Mouse (Mus musculus) embryonic facial prominence, embryonic 10.5 days (tissue): ENCODE data around the gene Nxnl2. TPM values are rescaled to one million over a fixed set of nuclear protein-coding genes. Genes with fewer than 3 reads are reported as not detected.

Experiments
- DNase-seq: peaks from one replicate; pipeline ENCODE4 v3.0.0-alpha.2; 2017; ENCODE audit warnings: low spot score
- H3K27ac ChIP-seq: fragments of 300-500 bp; sonication (generic); replicated peaks from 2 replicates; pipeline ENCODE4 v1.5.1; 2016; ENCODE audit warnings: mild to moderate bottlenecking
- H3K27me3 ChIP-seq: fragments of 300-500 bp; sonication (generic); replicated peaks from 2 replicates; pipeline ENCODE4 v1.6.1; 2016; ENCODE audit warnings: low read depth, mild to moderate bottlenecking; ENCODE audit not compliant: poor library complexity, severe bottlenecking
- H3K36me3 ChIP-seq: fragments of 300-500 bp; sonication (generic); replicated peaks from 2 replicates; pipeline ENCODE4 v1.6.1; 2016; ENCODE audit warnings: mild to moderate bottlenecking, moderate library complexity
- H3K4me1 ChIP-seq: fragments of 300-500 bp; sonication (generic); 2 replicates; pipeline ENCODE4 v1.6.1; 2016
- H3K4me3 ChIP-seq: fragments of 300-500 bp; sonication (generic); 2 replicates; pipeline ENCODE4 v1.5.1; 2016; ENCODE audit warnings: mild to moderate bottlenecking, moderate library complexity
- H3K9me3 ChIP-seq: fragments of 300-500 bp; sonication (generic); 2 replicates; pipeline ENCODE4 v1.6.1; 2016; ENCODE audit warnings: mild to moderate bottlenecking
- WGBS: fragments of 180-500 bp; shearing (Covaris S2); methylation state at CpG from one replicate; pipeline ENCODE4 v1.1.7; 2016; 5-methylcytosine and 5-hydroxymethylcytosine counted together
- polyA plus RNA-seq: library from polyadenylated mRNA; unstranded; fragments of >200 nt; fragmentation: Nextera tagmentation; extraction: Ambion mirVana; gene quantifications from 2 replicates; pipeline ENCODE4 v1.2.1, GENCODE M21; 2016

Nxnl2 gene
- polyA plus RNA-seq, result 0.33 and 0.67 TPM in 2 replicates

DNA sequence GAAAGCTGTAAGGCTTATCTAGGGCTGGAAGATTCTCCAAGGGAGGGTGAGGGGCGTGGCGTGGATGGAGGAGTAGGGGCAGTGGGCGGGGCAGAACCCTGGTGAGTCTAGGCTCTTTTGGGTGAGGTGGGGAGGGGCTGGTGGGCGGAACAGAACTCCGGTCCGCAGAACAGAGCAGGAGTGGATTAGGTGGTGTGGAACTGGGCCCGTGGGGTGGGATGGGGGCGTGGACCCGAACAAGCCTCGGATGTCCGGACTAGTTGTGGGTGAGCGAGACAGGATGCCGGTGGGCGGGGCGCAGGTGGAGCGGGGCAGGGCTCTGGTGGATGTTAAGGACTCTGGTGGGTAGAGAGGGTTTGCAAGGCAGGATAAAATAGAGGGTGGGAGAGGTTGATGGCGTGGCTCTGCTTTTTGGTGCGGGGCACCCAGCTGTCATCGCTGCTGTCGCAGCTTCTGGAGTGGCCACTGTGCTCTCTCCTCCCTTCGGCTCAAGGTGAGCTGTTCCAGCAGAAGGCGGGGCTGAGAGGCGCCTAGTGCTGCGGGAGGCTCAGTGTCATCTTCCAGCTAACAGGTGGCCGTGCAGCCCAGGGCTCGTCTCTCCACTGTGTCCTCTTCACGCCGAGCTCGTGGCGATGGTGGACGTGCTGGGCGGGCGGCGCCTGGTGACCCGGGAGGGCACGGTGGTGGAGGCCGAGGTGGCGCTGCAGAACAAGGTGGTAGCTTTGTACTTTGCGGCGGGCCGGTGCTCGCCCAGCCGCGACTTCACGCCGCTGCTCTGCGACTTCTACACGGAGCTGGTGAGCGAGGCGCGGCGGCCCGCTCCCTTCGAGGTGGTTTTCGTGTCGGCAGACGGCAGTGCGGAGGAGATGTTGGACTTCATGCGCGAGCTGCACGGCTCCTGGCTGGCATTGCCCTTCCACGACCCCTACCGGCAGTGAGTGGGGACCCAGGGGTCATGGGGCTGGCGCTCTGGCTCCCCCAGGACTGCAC is at the start of gene Nxnl2:
Gene Nxnl2, plus strand, starts transcription at position 332 of the 990 bp plus-strand sequence.
- H3K36me3 ChIP-seq, result no peaks in the 10 kb centered on the region
- H3K9me3 ChIP-seq, result 0 out of 2 replicates have a peak, but pooled peaks cover 5% of the 10 kb centered on the region
- peaks cover 53% of the 10 kb centered on the region for H3K27me3 ChIP-seq
- WGBS, result under 1% methylated on average over 64 of the region's 64 CpGs
- H3K4me1 ChIP-seq, result peaks cover 17% of the 10 kb centered on the region
- H3K27ac ChIP-seq, result peak within 1 kb of the TSS; percentile 40; the same call in 1 of the 2 replicates
- peak; percentile 67 for DNase-seq
- H3K4me3 ChIP-seq, result peak within 1 kb of the TSS; percentile 67

GRCm38 (mm10) chr13:51121966-51122365 is 48.9 kb upstream of the Nxnl2 start:
- H3K4me1 ChIP-seq, result peaks cover 64% of the 10 kb centered on the region
- no peak overlapping the region for H3K4me3 ChIP-seq
- WGBS, result 27% methylated on average over 1 of the region's 1 CpGs
- no peak overlapping the region for H3K27ac ChIP-seq
- DNase-seq, result no peak
- H3K36me3 ChIP-seq, result peaks cover 40% of the 10 kb centered on the region
- no peaks in the 10 kb centered on the region for H3K27me3 ChIP-seq
- no peaks in the 10 kb centered on the region for H3K9me3 ChIP-seq

- peaks cover 64% of the 10 kb centered on the region for H3K4me1 ChIP-seq
- no peaks in the 10 kb centered on the region for H3K27me3 ChIP-seq
- no peak overlapping the region for H3K27ac ChIP-seq
- peaks cover 48% of the 10 kb centered on the region for H3K36me3 ChIP-seq
- no peak overlapping the region for H3K4me3 ChIP-seq
- no peaks in the 10 kb centered on the region for H3K9me3 ChIP-seq
- DNase-seq, result no peak
- 80% methylated on average over 8 of the region's 8 CpGs for WGBS
Observed at GRCm38 (mm10) chr13:51122771-51123170, 48.1 kb upstream of the Nxnl2 start.

- Histone ChIP-seq H3K9me3 (no peaks in the 10 kb centered on the region), H3K27ac (no peak overlapping the region), H3K4me3 (no peak overlapping the region), H3K27me3 (no peaks in the 10 kb centered on the region), H3K4me1 (peaks cover 39% of the 10 kb centered on the region), H3K36me3 (peaks cover 74% of the 10 kb centered on the region)
- 83% methylated on average over 8 of the region's 8 CpGs for WGBS
- DNase-seq, result no peak
Observed at GRCm38 (mm10) chr13:51125357-51125756, 45.5 kb upstream of the Nxnl2 start.

- DNase-seq, result no peak
- 88% methylated on average over 2 of the region's 2 CpGs for WGBS
- Histone ChIP-seq H3K9me3 (no peaks in the 10 kb centered on the region), H3K4me1 (peaks cover 14% of the 10 kb centered on the region), H3K4me3 (no peak overlapping the region), H3K36me3 (peaks cover 95% of the 10 kb centered on the region), H3K27me3 (no peaks in the 10 kb centered on the region), H3K27ac (no peak overlapping the region)
Observed at GRCm38 (mm10) chr13:51127906-51128305, 42.9 kb upstream of the Nxnl2 start.

DNA sequence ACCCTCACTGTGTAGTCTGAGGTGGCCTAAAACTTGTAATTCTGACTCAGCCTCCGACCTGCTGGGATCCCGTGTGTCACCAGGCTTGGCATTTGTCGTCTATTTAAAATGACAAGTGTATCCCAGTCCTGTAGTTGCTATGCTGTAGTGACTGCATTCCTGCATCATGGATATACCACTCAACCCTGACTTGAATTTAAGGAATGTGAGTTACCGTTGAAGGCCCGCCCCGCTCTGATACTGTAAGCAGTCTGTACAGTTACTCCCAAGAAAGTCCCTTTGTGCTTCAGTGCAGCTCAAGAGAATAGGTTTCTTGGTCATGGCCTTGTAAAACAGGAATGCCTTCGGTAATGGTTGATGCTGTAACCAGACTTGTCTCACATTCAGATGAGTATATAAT is 42.4 kb upstream of the Nxnl2 start:
- Histone ChIP-seq H3K4me3 (no peak overlapping the region), H3K27me3 (no peaks in the 10 kb centered on the region), H3K27ac (no peak overlapping the region), H3K36me3 (peaks cover 95% of the 10 kb centered on the region), H3K4me1 (peaks cover 9% of the 10 kb centered on the region; the same call in 1 of the 2 replicates), H3K9me3 (no peaks in the 10 kb centered on the region)
- no peak for DNase-seq
- WGBS, result 96% methylated on average over 7 of the region's 7 CpGs

- Histone ChIP-seq H3K9me3 (no peaks in the 10 kb centered on the region), H3K36me3 (peaks cover 91% of the 10 kb centered on the region), H3K27me3 (no peaks in the 10 kb centered on the region), H3K27ac (no peak overlapping the region), H3K4me3 (no peak overlapping the region), H3K4me1 (no peaks in the 10 kb centered on the region)
- no peak for DNase-seq
- 90% methylated on average over 10 of the region's 10 CpGs for WGBS
Observed at GRCm38 (mm10) chr13:51131179-51131578, 39.6 kb upstream of the Nxnl2 start.

- DNase-seq, result no peak
- peaks cover 77% of the 10 kb centered on the region for H3K36me3 ChIP-seq
- H3K4me3 ChIP-seq, result no peak overlapping the region
- no peaks in the 10 kb centered on the region for H3K9me3 ChIP-seq
- H3K4me1 ChIP-seq, result peaks cover 15% of the 10 kb centered on the region
- H3K27me3 ChIP-seq, result no peaks in the 10 kb centered on the region
- WGBS, result 91% methylated on average over 4 of the region's 4 CpGs
- no peak overlapping the region for H3K27ac ChIP-seq
Observed at GRCm38 (mm10) chr13:51136315-51136714, 34.5 kb upstream of the Nxnl2 start.

DNA sequence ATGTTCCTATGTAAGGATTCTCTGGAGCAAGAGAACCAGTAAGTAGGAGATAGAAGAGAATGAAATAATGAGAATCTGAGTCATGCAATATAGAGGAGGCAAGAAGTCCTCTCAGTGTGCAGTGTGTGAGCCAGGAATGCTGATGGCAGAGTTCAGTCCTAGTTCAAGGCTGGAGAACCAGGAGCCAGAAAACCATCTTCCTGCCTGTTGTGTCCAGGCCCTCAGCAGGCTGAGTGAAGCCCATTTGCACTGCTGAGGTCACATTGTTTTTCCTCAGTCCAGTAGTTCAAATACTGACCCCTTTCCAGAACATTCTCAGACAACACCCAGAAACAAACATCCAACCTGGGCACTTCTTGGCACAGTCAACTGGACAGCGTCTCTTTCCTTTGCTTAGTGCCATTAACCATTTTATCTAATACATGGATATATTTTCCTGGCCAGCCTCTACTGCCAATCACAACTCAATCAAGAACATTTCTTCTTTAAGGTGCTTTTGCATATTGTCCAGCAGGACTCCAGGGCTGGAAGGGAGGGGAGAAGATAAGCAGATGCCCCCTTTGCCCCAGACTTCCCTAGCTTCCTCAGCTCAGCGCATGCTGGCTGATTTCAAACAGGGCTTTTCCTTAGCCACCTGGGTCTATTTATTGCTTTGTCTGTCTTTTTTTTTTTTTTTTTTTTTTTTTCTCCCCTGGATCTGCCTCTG is 33.7 kb upstream of the Nxnl2 start:
- no peak overlapping the region for H3K27ac ChIP-seq
- WGBS, result 65% methylated on average over 2 of the region's 2 CpGs
- peaks cover 76% of the 10 kb centered on the region for H3K36me3 ChIP-seq
- no peaks in the 10 kb centered on the region for H3K9me3 ChIP-seq
- no peaks in the 10 kb centered on the region for H3K27me3 ChIP-seq
- H3K4me1 ChIP-seq, result peaks cover 15% of the 10 kb centered on the region
- H3K4me3 ChIP-seq, result no peak overlapping the region
- DNase-seq, result no peak

DNA sequence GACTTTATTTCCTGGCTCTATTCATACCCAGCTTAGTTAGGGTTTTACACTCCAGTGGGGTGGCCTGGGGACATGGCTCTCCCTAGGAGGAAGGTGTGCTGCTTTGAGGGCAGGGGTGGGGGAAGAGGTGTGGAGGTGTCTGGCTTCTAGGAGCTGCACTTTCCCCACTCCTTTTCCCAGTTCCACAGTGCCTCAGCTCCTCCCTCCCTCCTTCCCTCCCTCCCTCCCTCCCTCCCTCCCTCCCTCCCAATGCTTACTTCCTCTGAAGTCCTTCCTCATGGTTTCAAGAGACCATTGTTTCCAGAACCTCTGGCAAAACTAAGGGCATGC is 33.2 kb upstream of the Nxnl2 start:
- Histone ChIP-seq H3K36me3 (peaks cover 75% of the 10 kb centered on the region), H3K4me1 (peaks cover 15% of the 10 kb centered on the region), H3K27ac (no peak overlapping the region), H3K9me3 (no peaks in the 10 kb centered on the region), H3K4me3 (no peak overlapping the region), H3K27me3 (no peaks in the 10 kb centered on the region)
- DNase-seq, result peak; percentile 21

- Histone ChIP-seq H3K36me3 (peaks cover 90% of the 10 kb centered on the region), H3K9me3 (no peaks in the 10 kb centered on the region), H3K4me1 (no peaks in the 10 kb centered on the region), H3K4me3 (no peak overlapping the region), H3K27ac (no peak overlapping the region), H3K27me3 (no peaks in the 10 kb centered on the region)
- DNase-seq, result no peak
- 76% methylated on average over 1 of the region's 1 CpGs for WGBS
Observed at GRCm38 (mm10) chr13:51147106-51147505, 23.7 kb upstream of the Nxnl2 start.

- H3K4me1 ChIP-seq, result no peaks in the 10 kb centered on the region
- H3K27ac ChIP-seq, result no peak overlapping the region
- WGBS, result 94% methylated on average over 4 of the region's 4 CpGs
- peaks cover 87% of the 10 kb centered on the region for H3K36me3 ChIP-seq
- H3K9me3 ChIP-seq, result no peaks in the 10 kb centered on the region
- H3K4me3 ChIP-seq, result no peak overlapping the region
- DNase-seq, result no peak
- no peaks in the 10 kb centered on the region for H3K27me3 ChIP-seq
Observed at GRCm38 (mm10) chr13:51152966-51153669, 17.7 kb upstream of the Nxnl2 start.
